Mouse (Mus musculus): Measurements from ENCODE around the gene Rora. TPM values are rescaled to one million over a fixed set of nuclear protein-coding genes. Genes with fewer than 3 reads are reported as not detected.

Rora gene
- polyA plus RNA-seq, 1 experiment from 2014 or later, result 6.0 TPM

DNA sequence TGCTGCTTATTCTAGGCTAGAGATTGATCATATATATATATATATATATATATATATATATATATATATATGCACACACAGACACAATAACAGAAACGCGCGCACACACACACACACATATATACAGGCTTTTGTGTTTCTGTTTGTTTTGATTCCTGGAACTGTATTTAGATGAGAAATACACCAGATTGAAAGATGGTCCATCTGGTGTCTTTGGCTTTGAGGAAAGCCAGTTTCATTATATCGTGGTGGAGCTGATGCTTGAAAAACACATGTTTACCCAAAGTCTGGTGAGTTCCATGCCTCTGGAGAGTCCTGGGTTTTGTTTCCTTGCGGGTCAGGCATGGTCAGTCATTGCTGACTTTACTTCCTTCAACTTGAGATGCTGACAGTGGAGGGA is 169.7 kb downstream of the Rora start:
- no peak for DNase-seq (ENCODE audit: low spot score)

GRCm38 (mm10) chr9:68825107-68825506 is 171.5 kb downstream of the Rora start:
- ATAC-seq (replicated peaks; ENCODE audit: low FRiP score), result no peak
- no peak overlapping the region for H3K9ac ChIP-seq (ENCODE audit: low read length)
- H3K4me3 ChIP-seq (ENCODE audit: low read depth, low read length), result no peak overlapping the region
- no peak overlapping the region for H3K4me2 ChIP-seq (ENCODE audit: low read depth, low read length, severe bottlenecking)
- DNase-seq (ENCODE audit: low spot score), result no peak
- no peaks in the 10 kb centered on the region for H3K36me3 ChIP-seq (ENCODE audit: control insufficient read depth, insufficient read depth, low read length)
- H3K27me3 ChIP-seq (ENCODE audit: control insufficient read depth, insufficient read depth, low read length), result no peaks in the 10 kb centered on the region
- H3K27ac ChIP-seq (ENCODE audit: low read depth, low read length), result no peak overlapping the region
- no peaks in the 10 kb centered on the region for H3K4me1 ChIP-seq (replicated peaks; ENCODE audit: control insufficient read depth, insufficient read depth, low read length)
- WGBS, result 91% methylated on average over 4 of the region's 4 CpGs
- no peaks in the 10 kb centered on the region for H3K9me3 ChIP-seq (ENCODE audit: control insufficient read depth, low read length)

More for the DNA sequence above, 169.7 kb downstream of the Rora start:
- Histone ChIP-seq H3K4me2 (ENCODE audit: low read depth, low read length, severe bottlenecking) (no peak overlapping the region), H3K4me1 (replicated peaks; ENCODE audit: control insufficient read depth, insufficient read depth, low read length) (no peaks in the 10 kb centered on the region), H3K27ac (ENCODE audit: low read depth, low read length) (no peak overlapping the region), H3K27me3 (ENCODE audit: control insufficient read depth, insufficient read depth, low read length) (no peaks in the 10 kb centered on the region), H3K4me3 (ENCODE audit: low read depth, low read length) (no peak overlapping the region), H3K9ac (ENCODE audit: low read length) (no peak overlapping the region), H3K36me3 (ENCODE audit: control insufficient read depth, insufficient read depth, low read length) (no peaks in the 10 kb centered on the region), H3K9me3 (ENCODE audit: control insufficient read depth, low read length) (no peaks in the 10 kb centered on the region)
- 95% methylated on average over 5 of the region's 5 CpGs for WGBS
- no peak for ATAC-seq (replicated peaks; ENCODE audit: low FRiP score)

GRCm38 (mm10) chr9:68825841-68826240 is 172.3 kb downstream of the Rora start:
- DNase-seq (ENCODE audit: low spot score) (no peak), ATAC-seq (replicated peaks; ENCODE audit: low FRiP score) (no peak)
- WGBS, result 94% methylated on average over 3 of the region's 3 CpGs
- Histone ChIP-seq H3K27ac (ENCODE audit: low read depth, low read length) (no peak overlapping the region), H3K4me3 (ENCODE audit: low read depth, low read length) (no peak overlapping the region), H3K4me1 (replicated peaks; ENCODE audit: control insufficient read depth, insufficient read depth, low read length) (no peaks in the 10 kb centered on the region), H3K4me2 (ENCODE audit: low read depth, low read length, severe bottlenecking) (no peak overlapping the region), H3K9ac (ENCODE audit: low read length) (no peak overlapping the region), H3K27me3 (ENCODE audit: control insufficient read depth, insufficient read depth, low read length) (no peaks in the 10 kb centered on the region), H3K36me3 (ENCODE audit: control insufficient read depth, insufficient read depth, low read length) (no peaks in the 10 kb centered on the region), H3K9me3 (ENCODE audit: control insufficient read depth, low read length) (no peaks in the 10 kb centered on the region)

DNA sequence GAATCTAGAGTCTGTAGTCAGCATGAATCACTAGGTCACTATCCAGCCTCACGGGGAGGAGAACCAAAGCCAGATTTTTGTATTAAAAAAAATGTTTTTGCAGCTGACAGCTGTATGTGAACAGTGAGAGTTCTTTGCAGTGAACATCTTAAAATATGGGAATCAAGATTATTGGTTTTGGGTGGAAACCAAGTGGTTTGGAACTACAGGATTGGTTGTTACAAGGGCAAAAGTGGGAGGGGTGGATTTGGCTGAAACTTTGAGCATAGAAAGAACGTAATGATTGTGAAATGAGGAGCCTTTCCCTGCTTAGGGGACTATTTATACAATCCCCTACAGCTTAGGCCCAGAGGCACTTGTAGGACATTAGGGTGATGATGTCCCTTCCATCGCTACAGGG is 173.9 kb downstream of the Rora start:
- no peak for DNase-seq (ENCODE audit: low spot score)
- no peak for ATAC-seq (replicated peaks; ENCODE audit: low FRiP score)
- 89% methylated on average over 3 of the region's 3 CpGs for WGBS

GRCm38 (mm10) chr9:68829903-68830302 is 176.3 kb downstream of the Rora start:
- no peak for ATAC-seq (replicated peaks; ENCODE audit: low FRiP score)
- no peak overlapping the region for H3K4me3 ChIP-seq (ENCODE audit: low read depth, low read length)
- no peak overlapping the region for H3K4me2 ChIP-seq (ENCODE audit: low read depth, low read length, severe bottlenecking)
- no peaks in the 10 kb centered on the region for H3K4me1 ChIP-seq (replicated peaks; ENCODE audit: control insufficient read depth, insufficient read depth, low read length)
- DNase-seq (ENCODE audit: low spot score), result no peak
- H3K36me3 ChIP-seq (ENCODE audit: control insufficient read depth, insufficient read depth, low read length), result no peaks in the 10 kb centered on the region
- H3K9me3 ChIP-seq (ENCODE audit: control insufficient read depth, low read length), result no peaks in the 10 kb centered on the region
- no peak overlapping the region for H3K9ac ChIP-seq (ENCODE audit: low read length)
- 77% methylated on average over 4 of the region's 4 CpGs for WGBS
- no peaks in the 10 kb centered on the region for H3K27me3 ChIP-seq (ENCODE audit: control insufficient read depth, insufficient read depth, low read length)
- H3K27ac ChIP-seq (ENCODE audit: low read depth, low read length), result no peak overlapping the region

More for the DNA sequence above, 173.9 kb downstream of the Rora start:
- H3K4me2 ChIP-seq (ENCODE audit: low read depth, low read length, severe bottlenecking), result no peak overlapping the region
- no peaks in the 10 kb centered on the region for H3K9me3 ChIP-seq (ENCODE audit: control insufficient read depth, low read length)
- no peak overlapping the region for H3K9ac ChIP-seq (ENCODE audit: low read length)
- no peaks in the 10 kb centered on the region for H3K27me3 ChIP-seq (ENCODE audit: control insufficient read depth, insufficient read depth, low read length)
- no peak overlapping the region for H3K4me3 ChIP-seq (ENCODE audit: low read depth, low read length)
- no peak overlapping the region for H3K27ac ChIP-seq (ENCODE audit: low read depth, low read length)
- H3K36me3 ChIP-seq (ENCODE audit: control insufficient read depth, insufficient read depth, low read length), result no peaks in the 10 kb centered on the region
- H3K4me1 ChIP-seq (replicated peaks; ENCODE audit: control insufficient read depth, insufficient read depth, low read length), result no peaks in the 10 kb centered on the region

DNA sequence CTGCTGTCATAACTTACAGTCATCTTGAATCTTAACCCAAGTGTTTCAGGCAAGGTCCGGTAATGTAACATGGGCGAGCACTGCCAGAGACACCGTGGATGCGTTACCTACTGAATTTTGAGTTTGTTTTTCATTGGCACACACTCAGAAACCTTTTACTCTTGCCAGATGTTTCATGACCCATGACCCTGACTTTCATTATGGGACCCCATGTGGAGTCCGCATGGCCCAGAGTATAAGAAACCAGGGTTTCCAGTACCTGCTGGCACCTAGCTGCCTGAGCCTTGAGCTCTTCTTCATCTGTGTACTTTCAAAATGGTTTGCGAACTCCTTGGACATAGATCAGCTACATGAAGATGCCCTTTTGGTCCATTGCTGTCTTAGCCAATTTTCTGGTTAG is 179.7 kb downstream of the Rora start:
- Histone ChIP-seq H3K27ac (ENCODE audit: low read depth, low read length) (no peak overlapping the region), H3K36me3 (ENCODE audit: control insufficient read depth, insufficient read depth, low read length) (no peaks in the 10 kb centered on the region), H3K27me3 (ENCODE audit: control insufficient read depth, insufficient read depth, low read length) (no peaks in the 10 kb centered on the region), H3K4me2 (ENCODE audit: low read depth, low read length, severe bottlenecking) (no peak overlapping the region), H3K9me3 (ENCODE audit: control insufficient read depth, low read length) (no peaks in the 10 kb centered on the region), H3K4me3 (ENCODE audit: low read depth, low read length) (no peak overlapping the region), H3K4me1 (replicated peaks; ENCODE audit: control insufficient read depth, insufficient read depth, low read length) (no peaks in the 10 kb centered on the region; the same call in 1 of the 2 replicates), H3K9ac (ENCODE audit: low read length) (no peak overlapping the region)
- DNase-seq (ENCODE audit: low spot score) (no peak), ATAC-seq (replicated peaks; ENCODE audit: low FRiP score) (no peak)
- WGBS, result 88% methylated on average over 6 of the region's 6 CpGs

DNA sequence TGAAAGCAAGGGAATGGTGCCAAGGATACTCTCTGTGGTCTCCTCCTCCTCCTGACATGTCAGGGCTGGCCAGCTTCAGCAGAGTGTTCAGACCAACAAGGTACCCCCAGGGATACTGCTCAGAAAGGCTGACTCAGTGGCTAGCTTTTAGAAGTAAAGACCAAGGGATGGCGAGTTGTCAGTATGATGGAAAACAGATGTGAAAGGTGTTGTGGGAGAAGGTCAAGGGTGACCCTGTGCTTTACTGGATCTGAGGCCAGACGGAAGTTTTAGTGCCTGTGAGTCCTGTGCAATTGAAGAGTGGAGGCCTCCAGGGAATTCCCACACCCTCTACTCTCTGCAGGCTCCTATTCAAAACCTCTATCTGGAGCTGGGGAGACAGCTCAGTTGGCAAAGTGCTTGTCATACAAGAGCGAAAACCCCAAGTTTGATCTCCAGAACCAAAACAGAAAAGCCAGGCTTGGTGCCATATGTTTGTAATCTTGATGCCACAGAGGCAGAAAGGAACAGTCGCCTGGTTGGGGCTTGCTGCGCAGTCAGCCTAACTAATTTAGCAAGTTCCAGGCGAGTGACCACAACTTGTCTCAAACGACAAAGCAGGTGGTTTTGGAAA is 181.6 kb downstream of the Rora start:
- no peaks in the 10 kb centered on the region for H3K36me3 ChIP-seq (ENCODE audit: control insufficient read depth, insufficient read depth, low read length)
- 71% methylated on average over 7 of the region's 7 CpGs for WGBS
- ATAC-seq (replicated peaks; ENCODE audit: low FRiP score) (no peak), DNase-seq (ENCODE audit: low spot score) (no peak)
- no peak overlapping the region for H3K4me3 ChIP-seq (ENCODE audit: low read depth, low read length)
- no peak overlapping the region for H3K9ac ChIP-seq (ENCODE audit: low read length)
- no peaks in the 10 kb centered on the region for H3K27me3 ChIP-seq (ENCODE audit: control insufficient read depth, insufficient read depth, low read length)
- H3K27ac ChIP-seq (ENCODE audit: low read depth, low read length), result no peak overlapping the region
- H3K9me3 ChIP-seq (ENCODE audit: control insufficient read depth, low read length), result no peaks in the 10 kb centered on the region
- no peaks in the 10 kb centered on the region; the same call in 1 of the 2 replicates for H3K4me1 ChIP-seq (replicated peaks; ENCODE audit: control insufficient read depth, insufficient read depth, low read length)
- H3K4me2 ChIP-seq (ENCODE audit: low read depth, low read length, severe bottlenecking), result no peak overlapping the region

GRCm38 (mm10) chr9:68842134-68842892 is 188.7 kb downstream of the Rora start:
- peak; percentile 60 for DNase-seq (ENCODE audit: low spot score)

DNA sequence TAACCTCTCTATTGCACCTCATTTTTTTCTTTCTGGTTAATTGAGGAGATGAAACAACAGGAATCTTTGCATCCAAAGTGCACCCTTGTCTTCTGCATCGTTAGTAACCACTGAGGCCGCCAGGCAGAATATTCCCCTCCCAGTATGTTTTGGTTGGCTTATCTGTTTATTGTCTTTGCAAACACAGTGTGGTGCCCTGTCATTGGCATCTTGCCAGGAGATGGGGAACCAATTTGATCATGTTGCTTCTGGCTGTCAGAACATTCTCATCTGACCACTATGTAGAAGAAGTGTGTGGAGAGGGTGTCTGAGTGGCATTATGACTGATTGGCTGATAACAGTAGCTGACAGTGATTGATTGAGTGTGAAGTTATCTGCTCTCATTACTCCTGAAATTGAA is 192.0 kb downstream of the Rora start:
- DNase-seq (ENCODE audit: low spot score) (no peak), ATAC-seq (replicated peaks; ENCODE audit: low FRiP score) (no peak)
- Histone ChIP-seq H3K27me3 (ENCODE audit: control insufficient read depth, insufficient read depth, low read length) (no peaks in the 10 kb centered on the region), H3K27ac (ENCODE audit: low read depth, low read length) (no peak overlapping the region), H3K4me1 (replicated peaks; ENCODE audit: control insufficient read depth, insufficient read depth, low read length) (no peaks in the 10 kb centered on the region), H3K4me3 (ENCODE audit: low read depth, low read length) (no peak overlapping the region), H3K4me2 (ENCODE audit: low read depth, low read length, severe bottlenecking) (no peak overlapping the region), H3K9me3 (ENCODE audit: control insufficient read depth, low read length) (no peaks in the 10 kb centered on the region), H3K36me3 (ENCODE audit: control insufficient read depth, insufficient read depth, low read length) (no peaks in the 10 kb centered on the region), H3K9ac (ENCODE audit: low read length) (no peak overlapping the region)
- WGBS, result 68% methylated on average over 2 of the region's 2 CpGs

More at GRCm38 (mm10) chr9:68842134-68842892, 188.7 kb downstream of the Rora start:
- ATAC-seq (replicated peaks; ENCODE audit: low FRiP score), result no peak; the same call in 1 of the 2 replicates
- H3K4me2 ChIP-seq (ENCODE audit: low read depth, low read length, severe bottlenecking), result no peak overlapping the region
- no peak overlapping the region for H3K27ac ChIP-seq (ENCODE audit: low read depth, low read length)
- H3K4me1 ChIP-seq (replicated peaks; ENCODE audit: control insufficient read depth, insufficient read depth, low read length), result no peaks in the 10 kb centered on the region
- no peak overlapping the region for H3K4me3 ChIP-seq (ENCODE audit: low read depth, low read length)
- WGBS, result 58% methylated on average over 16 of the region's 16 CpGs
- no peaks in the 10 kb centered on the region for H3K27me3 ChIP-seq (ENCODE audit: control insufficient read depth, insufficient read depth, low read length)
- no peak overlapping the region for H3K9ac ChIP-seq (ENCODE audit: low read length)
- no peaks in the 10 kb centered on the region for H3K9me3 ChIP-seq (ENCODE audit: control insufficient read depth, low read length)
- H3K36me3 ChIP-seq (ENCODE audit: control insufficient read depth, insufficient read depth, low read length), result no peaks in the 10 kb centered on the region

Data from forebrain, embryonic 11.5 days (tissue).